Mouse (Mus musculus) liver, embryonic 12.5 days (tissue): ENCODE data around the gene Slc25a19. TPM values are rescaled to one million over a fixed set of nuclear protein-coding genes. Genes with fewer than 3 reads are reported as not detected.
"Not testable (repeated sequence)": the region's sequence is repeated elsewhere in the genome, so short reads cannot be mapped to it uniquely, and the experiment has no call there.

ENCODE experiments used
- ATAC-seq: fragments of 200-750 bp; cut with Nextera tagmentation; 2 replicates; pipeline ENCODE4 v1.8.0; 2017; ENCODE audit warnings: moderate number of reproducible peaks, mild to moderate bottlenecking, moderate library complexity
- H3K27ac ChIP-seq: fragments of 300-500 bp; sonication (generic); 2 replicates; pipeline ENCODE4 v1.5.1; 2016; ENCODE audit warnings: mild to moderate bottlenecking
- H3K27me3 ChIP-seq: fragments of 300-500 bp; sonication (generic); replicated peaks from 2 replicates; pipeline ENCODE4 v1.6.1; 2016; ENCODE audit warnings: mild to moderate bottlenecking, moderate library complexity
- H3K36me3 ChIP-seq: fragments of 300-500 bp; sonication (generic); 2 replicates; pipeline ENCODE4 v1.6.1; 2016; ENCODE audit warnings: mild to moderate bottlenecking, moderate library complexity
- H3K4me1 ChIP-seq: fragments of 300-500 bp; sonication (generic); 2 replicates; pipeline ENCODE4 v1.6.1; 2016
- H3K4me2 ChIP-seq: fragments of 300-500 bp; sonication (generic); 2 replicates; pipeline ENCODE4 v1.6.1; 2016; ENCODE audit warnings: mild to moderate bottlenecking, moderate library complexity
- H3K4me3 ChIP-seq: fragments of 300-500 bp; sonication (generic); 2 replicates; pipeline ENCODE4 v1.5.1; 2016; ENCODE audit warnings: mild to moderate bottlenecking, moderate library complexity
- H3K9ac ChIP-seq: fragments of 300-500 bp; sonication (generic); 2 replicates; pipeline ENCODE4 v1.6.1; 2016; ENCODE audit warnings: mild to moderate bottlenecking, moderate library complexity
- H3K9me3 ChIP-seq: fragments of 300-500 bp; sonication (generic); replicated peaks from 2 replicates; pipeline ENCODE4 v1.6.1; 2016; ENCODE audit warnings: mild to moderate bottlenecking, moderate library complexity
- WGBS: fragments of 180-500 bp; shearing (Covaris S2); methylation state at CpG from one replicate; pipeline ENCODE4 v1.1.7; 2016; ENCODE audit not compliant: insufficient replicate concordance; 5-methylcytosine and 5-hydroxymethylcytosine counted together
- polyA plus RNA-seq: library from polyadenylated mRNA; unstranded; fragments of >200 nt; fragmentation: Nextera tagmentation; extraction: Ambion mirVana; gene quantifications from 2 replicates; pipeline ENCODE4 v1.2.1, GENCODE M21; 2016

Slc25a19 gene
- polyA plus RNA-seq, 1 experiment from 2014 or later: 15.7 TPM

DNA sequence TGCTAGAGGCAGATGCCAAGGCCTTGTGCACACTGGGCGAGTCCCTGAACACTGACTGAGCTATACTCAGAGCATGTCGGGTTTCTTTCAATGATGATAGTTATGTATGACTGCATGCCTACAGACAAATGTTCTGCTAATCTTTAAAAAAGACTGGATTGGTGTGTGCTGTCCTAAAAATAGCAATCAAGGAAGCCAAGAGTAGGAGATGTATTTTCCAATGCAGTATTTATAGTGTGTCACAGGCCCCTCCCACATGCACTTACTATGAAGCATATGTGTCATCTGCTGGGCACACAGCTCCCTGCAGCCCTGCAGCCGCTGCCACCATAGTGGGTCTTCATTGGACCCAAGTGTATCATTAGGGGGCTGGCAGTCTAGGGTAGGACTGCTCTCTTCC lies 25.1 kb upstream of the Slc25a19 start:
- H3K4me3 ChIP-seq: no peak overlapping the region
- ATAC-seq: no peak
- no peak overlapping the region for H3K27ac ChIP-seq
- no peak overlapping the region for H3K9ac ChIP-seq
- no peaks in the 10 kb centered on the region for H3K27me3 ChIP-seq
- peaks cover 9% of the 10 kb centered on the region; the same call in 1 of the 2 replicates for H3K4me1 ChIP-seq
- no peaks in the 10 kb centered on the region for H3K9me3 ChIP-seq
- 72% methylated on average over 3 of the region's 3 CpGs for WGBS
- peaks cover 64% of the 10 kb centered on the region for H3K36me3 ChIP-seq
- no peak overlapping the region for H3K4me2 ChIP-seq

DNA sequence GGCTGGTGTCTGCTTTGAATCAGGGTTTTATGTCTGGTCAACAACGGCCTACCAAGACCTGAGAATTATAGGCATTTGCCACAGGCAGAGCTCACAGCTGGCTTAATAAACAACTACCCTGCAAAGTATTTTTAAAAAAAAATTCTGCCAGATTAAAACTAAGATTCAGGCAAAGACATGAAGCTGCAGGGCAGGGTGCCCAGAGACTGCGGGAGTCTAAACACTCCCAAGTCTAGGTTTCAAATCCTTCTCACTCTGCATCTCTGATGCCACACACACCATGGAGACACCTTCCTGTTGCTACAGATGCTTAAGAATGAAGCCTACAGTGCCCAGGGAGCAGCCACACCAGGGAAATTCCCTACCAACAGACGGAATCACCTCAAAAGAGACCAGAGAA lies 23.6 kb upstream of the Slc25a19 start:
- H3K9me3 ChIP-seq: no peaks in the 10 kb centered on the region
- H3K27ac ChIP-seq: no peak overlapping the region
- H3K27me3 ChIP-seq: no peaks in the 10 kb centered on the region
- WGBS: 78% methylated on average over 3 of the region's 3 CpGs
- H3K9ac ChIP-seq: no peak overlapping the region
- H3K4me2 ChIP-seq: no peak overlapping the region
- H3K4me1 ChIP-seq: no peaks in the 10 kb centered on the region; the same call in 1 of the 2 replicates
- no peak overlapping the region for H3K4me3 ChIP-seq
- no peak for ATAC-seq
- H3K36me3 ChIP-seq: peaks cover 79% of the 10 kb centered on the region

DNA sequence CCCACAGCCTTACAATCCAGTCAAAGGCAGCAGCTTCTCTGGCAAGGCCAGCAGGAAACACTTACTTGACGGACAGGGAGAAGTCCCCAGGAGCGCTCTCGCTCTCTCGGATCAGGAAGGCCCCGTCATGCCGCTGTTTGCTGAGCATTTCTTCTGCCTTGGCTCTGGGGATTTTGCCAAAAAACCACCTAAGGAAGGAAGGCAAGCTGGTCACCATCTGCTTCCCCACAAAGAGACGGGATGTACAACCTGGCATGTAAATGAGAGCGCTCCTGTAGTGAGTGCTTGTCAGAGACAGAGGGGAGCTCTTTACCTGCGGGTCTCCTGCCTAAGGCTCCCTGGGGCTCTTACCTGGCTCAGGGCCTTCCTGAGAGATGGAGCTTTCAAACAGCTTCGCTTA lies 21.6 kb upstream of the Slc25a19 start:
- WGBS: 84% methylated on average over 10 of the region's 10 CpGs
- no peak overlapping the region for H3K9ac ChIP-seq
- H3K4me2 ChIP-seq: no peak overlapping the region
- H3K4me3 ChIP-seq: no peak overlapping the region
- peaks cover 86% of the 10 kb centered on the region for H3K36me3 ChIP-seq
- no peaks in the 10 kb centered on the region for H3K27me3 ChIP-seq
- H3K4me1 ChIP-seq: no peaks in the 10 kb centered on the region; the same call in 1 of the 2 replicates
- ATAC-seq: no peak
- no peaks in the 10 kb centered on the region for H3K9me3 ChIP-seq
- H3K27ac ChIP-seq: no peak overlapping the region

DNA sequence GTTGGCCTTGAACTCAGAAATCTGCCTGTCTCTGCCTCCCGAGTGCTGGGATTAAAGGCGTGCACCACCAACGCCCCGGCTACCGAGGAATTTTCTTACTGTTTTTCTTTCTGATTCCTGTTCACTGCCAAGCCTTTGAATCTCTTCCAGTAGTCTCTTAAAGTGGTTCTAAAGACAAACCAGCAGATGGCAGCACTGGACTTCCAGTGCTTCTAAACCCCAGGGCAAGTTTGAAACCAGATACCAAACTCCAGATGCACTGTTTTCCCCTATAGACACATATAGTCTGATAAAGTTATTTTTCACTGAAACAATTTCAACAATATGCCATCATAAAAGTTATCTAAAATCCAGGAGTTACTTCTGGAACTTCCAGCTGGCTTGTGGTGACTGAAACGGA lies 19.4 kb upstream of the Slc25a19 start:
- H3K4me1 ChIP-seq: peaks cover 6% of the 10 kb centered on the region; the same call in 1 of the 2 replicates
- no peak overlapping the region for H3K4me3 ChIP-seq
- H3K36me3 ChIP-seq: peaks cover 79% of the 10 kb centered on the region
- 63% methylated on average over 6 of the region's 6 CpGs for WGBS
- H3K27me3 ChIP-seq: no peaks in the 10 kb centered on the region
- no peaks in the 10 kb centered on the region for H3K9me3 ChIP-seq
- no peak overlapping the region for H3K27ac ChIP-seq
- no peak overlapping the region for H3K4me2 ChIP-seq
- no peak for ATAC-seq
- no peak overlapping the region for H3K9ac ChIP-seq

DNA sequence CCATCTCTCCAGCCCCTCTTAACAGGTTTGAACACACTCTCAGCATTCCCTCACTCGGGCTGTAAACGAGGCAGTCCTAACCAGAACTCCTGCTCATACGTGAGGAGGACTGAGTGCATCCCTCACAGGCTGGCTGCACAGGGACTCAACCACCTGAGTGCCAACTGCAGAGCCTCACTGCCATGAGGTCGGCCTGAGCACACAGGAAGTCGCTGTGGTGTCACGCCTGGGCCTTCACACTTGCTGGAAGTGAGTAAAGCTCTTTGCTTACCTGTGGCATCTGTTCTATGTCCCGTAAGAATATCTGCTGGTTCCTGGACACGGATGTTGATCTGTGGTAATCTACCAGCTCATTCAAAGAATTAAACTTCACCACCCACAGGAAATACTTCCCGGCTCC lies 18.3 kb upstream of the Slc25a19 start:
- Histone ChIP-seq H3K9me3 (no peaks in the 10 kb centered on the region), H3K27me3 (no peaks in the 10 kb centered on the region), H3K4me3 (no peak overlapping the region), H3K4me1 (peaks cover 15% of the 10 kb centered on the region), H3K4me2 (no peak overlapping the region), H3K36me3 (peaks cover 74% of the 10 kb centered on the region), H3K9ac (no peak overlapping the region), H3K27ac (no peak overlapping the region)
- no peak for ATAC-seq
- 87% methylated on average over 9 of the region's 9 CpGs for WGBS

DNA sequence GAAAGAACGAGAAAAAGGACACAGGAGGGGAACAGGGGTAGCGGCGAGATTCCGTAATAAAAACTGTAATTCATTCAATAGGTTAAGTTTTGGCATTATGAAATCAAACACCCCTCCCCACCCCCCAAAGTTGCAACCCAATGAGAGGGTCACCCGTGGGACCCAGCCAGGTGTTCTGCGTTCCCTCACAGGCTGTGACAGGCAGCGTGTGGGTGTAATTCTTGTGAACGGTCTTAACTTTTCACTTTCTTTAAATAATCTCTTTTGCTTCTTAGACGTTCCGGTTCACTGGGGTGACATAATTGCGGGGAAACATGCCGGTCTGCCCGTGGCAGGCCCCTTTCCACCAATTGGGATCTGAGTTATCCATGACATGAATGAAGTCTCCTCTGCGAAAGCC lies 17.4 kb upstream of the Slc25a19 start:
- H3K27ac ChIP-seq, H3K4me2 ChIP-seq, ATAC-seq, H3K27me3 ChIP-seq, H3K4me3 ChIP-seq, H3K9me3 ChIP-seq, H3K9ac ChIP-seq: not testable (repeated sequence)
- Histone ChIP-seq H3K36me3 (peaks cover 67% of the 10 kb centered on the region), H3K4me1 (peaks cover 23% of the 10 kb centered on the region)
- 88% methylated on average over 14 of the region's 14 CpGs for WGBS

DNA sequence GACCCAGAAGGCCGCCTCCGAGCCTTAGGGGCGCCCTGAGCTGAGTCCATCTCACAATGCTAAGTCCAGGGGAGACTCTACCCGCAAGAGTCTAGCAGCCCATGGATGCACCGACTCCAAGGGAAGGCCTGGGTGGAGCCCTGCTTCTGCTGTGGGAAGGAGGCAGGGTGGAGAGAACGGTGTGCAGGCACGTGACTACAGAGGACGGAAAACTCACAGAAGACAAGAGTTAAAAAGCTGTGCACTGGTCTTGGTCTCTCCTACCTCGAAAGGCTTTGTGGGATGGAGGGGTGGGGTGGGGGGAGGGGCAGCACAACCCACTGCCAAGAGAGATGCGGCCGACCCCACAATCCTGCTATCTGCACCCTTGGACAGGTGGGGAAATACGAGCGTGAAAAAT lies 16.2 kb upstream of the Slc25a19 start:
- no peak for ATAC-seq
- H3K9me3 ChIP-seq: no peaks in the 10 kb centered on the region
- H3K4me1 ChIP-seq: peaks cover 26% of the 10 kb centered on the region
- H3K27ac ChIP-seq: no peak overlapping the region
- no peak overlapping the region for H3K9ac ChIP-seq
- peaks cover 60% of the 10 kb centered on the region for H3K36me3 ChIP-seq
- H3K4me2 ChIP-seq: no peak overlapping the region
- WGBS: 83% methylated on average over 13 of the region's 13 CpGs
- H3K4me3 ChIP-seq: no peak overlapping the region
- H3K27me3 ChIP-seq: no peaks in the 10 kb centered on the region

DNA sequence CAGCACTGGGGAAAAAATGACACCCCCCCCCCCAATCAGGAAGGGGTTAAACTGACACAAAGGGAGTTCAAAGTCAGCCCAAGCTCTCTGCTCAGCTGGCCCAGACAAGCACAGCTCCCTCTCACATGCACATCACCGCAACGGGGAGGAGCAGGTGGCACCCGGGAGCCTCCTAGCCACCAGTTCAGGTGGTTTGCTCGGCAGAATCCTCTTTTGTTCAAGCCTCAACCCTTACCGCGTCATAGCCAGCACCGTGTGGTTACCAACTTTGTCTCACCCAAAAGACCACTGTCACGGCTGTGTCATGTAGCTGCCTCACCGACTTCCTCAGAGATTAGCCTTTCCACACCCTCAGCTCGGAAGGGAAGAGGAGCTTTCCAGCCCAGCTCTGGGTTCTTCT lies 15.2 kb upstream of the Slc25a19 start:
- 45% methylated on average over 10 of the region's 10 CpGs for WGBS
- no peak overlapping the region for H3K27ac ChIP-seq
- H3K27me3 ChIP-seq: no peaks in the 10 kb centered on the region
- H3K9ac ChIP-seq: no peak overlapping the region
- no peak overlapping the region for H3K4me2 ChIP-seq
- no peak overlapping the region for H3K4me3 ChIP-seq
- no peaks in the 10 kb centered on the region for H3K9me3 ChIP-seq
- H3K4me1 ChIP-seq: peaks cover 33% of the 10 kb centered on the region
- ATAC-seq: no peak
- peaks cover 49% of the 10 kb centered on the region for H3K36me3 ChIP-seq

DNA sequence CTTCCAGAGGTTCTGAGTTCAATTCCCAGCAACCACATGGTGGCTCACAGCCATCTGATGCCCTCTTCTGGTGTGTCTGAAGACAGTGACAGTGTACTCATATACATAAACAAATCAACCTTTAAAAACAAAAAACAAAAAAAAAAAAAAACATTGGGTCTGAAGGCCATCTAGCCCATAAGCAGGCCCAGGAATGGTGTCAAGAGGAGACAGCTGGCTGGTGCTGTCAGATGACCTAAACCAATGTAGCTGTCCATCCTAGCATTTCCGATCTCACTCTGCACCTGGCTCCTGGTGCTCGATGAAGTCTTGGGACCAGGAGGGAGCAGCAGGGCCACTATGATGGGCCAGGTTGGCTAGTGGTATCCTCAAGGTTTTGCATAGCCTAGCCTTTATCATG lies 14.6 kb upstream of the Slc25a19 start:
- H3K27me3 ChIP-seq: no peaks in the 10 kb centered on the region
- no peak for ATAC-seq
- H3K4me3 ChIP-seq: no peak overlapping the region
- H3K4me1 ChIP-seq: peaks cover 33% of the 10 kb centered on the region
- 83% methylated on average over 2 of the region's 2 CpGs for WGBS
- H3K4me2 ChIP-seq: no peak overlapping the region
- H3K9me3 ChIP-seq: no peaks in the 10 kb centered on the region
- H3K36me3 ChIP-seq: peaks cover 44% of the 10 kb centered on the region
- H3K9ac ChIP-seq: no peak overlapping the region
- H3K27ac ChIP-seq: no peak overlapping the region

DNA sequence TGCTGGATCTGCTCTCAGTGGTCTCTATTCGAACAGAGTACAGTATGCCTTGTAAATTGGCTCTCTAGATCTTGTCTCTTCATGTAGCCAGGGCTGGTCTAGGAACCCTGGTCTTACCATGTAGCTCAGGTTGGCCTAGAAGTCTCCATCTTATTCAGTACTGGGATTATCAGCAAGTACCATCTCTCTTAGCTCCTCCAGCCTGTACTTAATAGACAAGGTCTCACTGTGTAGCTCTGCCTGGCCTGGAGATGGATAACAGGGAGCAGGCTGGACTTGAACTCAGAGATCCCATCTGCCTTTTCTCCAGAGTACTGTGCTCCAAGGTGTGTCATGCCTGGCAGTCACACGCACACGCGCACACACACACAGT lies 13.6 kb upstream of the Slc25a19 start:
- H3K27ac ChIP-seq: peak overlapping the region; percentile 22; the same call in 1 of the 2 replicates
- no peak overlapping the region for H3K9ac ChIP-seq
- peaks cover 33% of the 10 kb centered on the region for H3K4me1 ChIP-seq
- no peak overlapping the region for H3K4me3 ChIP-seq
- 80% methylated on average over 4 of the region's 4 CpGs for WGBS
- H3K36me3 ChIP-seq: peaks cover 33% of the 10 kb centered on the region
- H3K27me3 ChIP-seq: no peaks in the 10 kb centered on the region
- no peak overlapping the region for H3K4me2 ChIP-seq
- H3K9me3 ChIP-seq: no peaks in the 10 kb centered on the region
- ATAC-seq: 0 out of 2 replicates have a peak, but pooled peaks have one; percentile 17

DNA sequence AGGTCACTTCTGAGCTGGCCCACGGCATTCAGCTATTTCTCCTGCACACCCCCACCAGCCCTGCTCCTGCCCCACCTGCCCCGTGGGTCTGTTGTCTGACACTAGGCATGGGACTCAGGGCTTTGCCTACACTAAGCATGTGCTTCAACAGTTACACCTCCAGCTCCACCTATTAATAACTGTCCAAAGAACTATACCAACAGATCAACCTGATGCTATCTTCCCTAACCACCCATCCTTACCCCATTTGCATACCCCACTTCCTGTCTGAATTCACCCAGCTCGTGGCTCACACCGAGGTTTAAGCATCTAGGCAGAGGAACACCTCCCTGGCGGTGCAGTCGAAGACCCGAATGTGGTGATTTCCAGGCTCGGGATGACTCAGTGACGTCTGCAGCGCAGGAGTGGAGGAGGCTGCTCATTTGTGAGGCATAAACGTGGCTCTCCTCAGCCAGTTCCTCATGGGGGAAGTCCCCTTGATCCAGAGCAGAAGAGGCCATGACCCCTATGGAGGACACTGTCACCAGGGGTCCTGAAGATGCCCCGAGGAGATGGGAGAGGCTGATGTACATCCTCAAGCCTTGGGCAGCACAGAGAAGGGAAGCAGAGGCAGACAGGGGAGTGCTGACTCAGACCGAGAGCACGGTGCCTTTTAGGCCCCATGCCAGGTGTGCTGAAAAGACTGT lies 13.0 kb upstream of the Slc25a19 start:
- Histone ChIP-seq H3K9me3 (no peaks in the 10 kb centered on the region), H3K9ac (no peak overlapping the region), H3K36me3 (peaks cover 28% of the 10 kb centered on the region), H3K27ac (peak overlapping the region; percentile 22; the same call in 1 of the 2 replicates), H3K27me3 (no peaks in the 10 kb centered on the region), H3K4me2 (no peak overlapping the region), H3K4me1 (peaks cover 33% of the 10 kb centered on the region), H3K4me3 (no peak overlapping the region)
- ATAC-seq: 0 out of 2 replicates have a peak, but pooled peaks have one; percentile 16
- 23% methylated on average over 14 of the region's 14 CpGs for WGBS

DNA sequence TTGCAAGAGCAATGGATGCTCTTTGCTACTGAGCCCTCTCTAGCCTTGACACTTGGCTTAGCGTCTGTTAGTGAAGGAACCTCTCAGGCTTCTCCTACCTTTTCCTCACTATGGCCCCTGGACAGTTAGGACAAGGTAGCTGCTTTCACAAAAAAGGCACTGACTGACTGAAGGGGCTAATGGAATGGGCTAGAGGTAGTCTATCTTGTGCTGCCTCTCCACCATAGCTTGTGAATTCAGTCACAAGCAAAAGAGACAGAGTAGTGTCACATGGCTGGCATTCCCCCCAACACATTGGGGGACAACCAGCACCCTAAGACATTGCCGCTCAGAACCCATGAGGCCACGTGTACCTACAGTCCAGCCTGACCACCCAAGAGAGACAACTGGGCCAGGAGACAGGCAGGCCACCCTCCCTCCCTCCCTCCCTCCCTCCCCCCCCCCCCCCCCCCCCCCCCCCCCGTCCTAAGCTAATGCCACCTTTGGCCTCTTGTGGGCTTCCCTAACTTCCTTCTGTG lies 12.3 kb upstream of the Slc25a19 start:
- no peaks in the 10 kb centered on the region for H3K9me3 ChIP-seq
- H3K4me3 ChIP-seq: no peak overlapping the region
- no peak overlapping the region for H3K4me2 ChIP-seq
- H3K27ac ChIP-seq: no peak overlapping the region
- H3K36me3 ChIP-seq: peaks cover 20% of the 10 kb centered on the region
- peaks cover 33% of the 10 kb centered on the region for H3K4me1 ChIP-seq
- no peaks in the 10 kb centered on the region for H3K27me3 ChIP-seq
- no peak overlapping the region for H3K9ac ChIP-seq
- no peak for ATAC-seq
- 59% methylated on average over 3 of the region's 4 CpGs for WGBS
